Mouse (Mus musculus) liver, embryonic 13.5 days (tissue): Measurements from ENCODE around the gene Pdc. TPM values are rescaled to one million over a fixed set of nuclear protein-coding genes. Genes with fewer than 3 reads are reported as not detected.
"Not testable (repeated sequence)": the region's sequence is repeated elsewhere in the genome, so short reads cannot be mapped to it uniquely, and the experiment has no call there.

ENCODE experiments used
- ATAC-seq: fragments of 200-750 bp; cut with Nextera tagmentation; 2 replicates; pipeline ENCODE4 v1.8.0; 2017; ENCODE audit warnings: low read depth, mild to moderate bottlenecking, moderate number of reproducible peaks, moderate library complexity
- DNase-seq: peaks from one replicate; pipeline ENCODE4 v3.0.0; 2022
- H3K27ac ChIP-seq: fragments of 300-500 bp; sonication (generic); 2 replicates; pipeline ENCODE4 v1.5.1; 2015; ENCODE audit warnings: moderate library complexity, mild to moderate bottlenecking, inconsistent platforms
- H3K27me3 ChIP-seq: fragments of 300-500 bp; sonication (generic); 2 replicates; pipeline ENCODE4 v1.6.1; 2015; ENCODE audit warnings: mild to moderate bottlenecking, inconsistent platforms
- H3K36me3 ChIP-seq: fragments of 300-500 bp; sonication (generic); 2 replicates; pipeline ENCODE4 v1.6.1; 2015; ENCODE audit warnings: mild to moderate bottlenecking, inconsistent platforms
- H3K4me1 ChIP-seq: fragments of 300-500 bp; sonication (generic); replicated peaks from 2 replicates; pipeline ENCODE4 v1.6.1; 2015; ENCODE audit warnings: inconsistent platforms
- H3K4me2 ChIP-seq: fragments of 300-500 bp; sonication (generic); 2 replicates; pipeline ENCODE4 v1.6.1; 2015; ENCODE audit warnings: inconsistent platforms, mild to moderate bottlenecking, moderate library complexity
- H3K4me3 ChIP-seq: fragments of 300-500 bp; sonication (generic); replicated peaks from 2 replicates; pipeline ENCODE4 v1.5.1; 2015; ENCODE audit warnings: mild to moderate bottlenecking, inconsistent platforms
- H3K9ac ChIP-seq: fragments of 300-500 bp; sonication (generic); 2 replicates; pipeline ENCODE4 v1.6.1; 2015; ENCODE audit warnings: mild to moderate bottlenecking, inconsistent platforms
- H3K9me3 ChIP-seq: fragments of 300-500 bp; sonication (generic); replicated peaks from 2 replicates; pipeline ENCODE4 v1.6.1; 2016; ENCODE audit warnings: inconsistent platforms
- WGBS: fragments of 180-500 bp; shearing (Covaris S2); methylation state at CpG from one replicate; pipeline ENCODE4 v1.1.7; 2015; ENCODE audit not compliant: insufficient replicate concordance; 5-methylcytosine and 5-hydroxymethylcytosine counted together
- polyA plus RNA-seq: library from polyadenylated mRNA; unstranded; fragments of >200 nt; fragmentation: Nextera tagmentation; extraction: Ambion mirVana; gene quantifications from 2 replicates; pipeline ENCODE4 v1.2.1, GENCODE M21; 2015

Pdc gene
- polyA plus RNA-seq: not detected in 2 replicates

- DNase-seq (no peak), ATAC-seq (no peak)
- Histone ChIP-seq H3K4me2 (no peak within 1 kb of the TSS), H3K9ac (no peak within 1 kb of the TSS), H3K4me3 (no peak within 1 kb of the TSS), H3K4me1 (no peaks in the 10 kb centered on the region), H3K27me3 (no peaks in the 10 kb centered on the region), H3K27ac (no peak within 1 kb of the TSS), H3K9me3 (no peaks in the 10 kb centered on the region), H3K36me3 (no peaks in the 10 kb centered on the region)
- 61% methylated on average over 1 of the region's 1 CpGs for WGBS
Observed at GRCm38 (mm10) chr1:150319205-150319604, at the start of gene Pdc. TSS of gene Pdc (plus strand) at chr1:150319417.

GRCm38 (mm10) chr1:150294051-150294450 is 25.2 kb upstream of the Pdc start:
- not testable (repeated sequence) for H3K27me3 ChIP-seq, H3K27ac ChIP-seq, H3K9ac ChIP-seq, H3K4me2 ChIP-seq, H3K36me3 ChIP-seq, H3K4me1 ChIP-seq, H3K4me3 ChIP-seq, ATAC-seq, DNase-seq, H3K9me3 ChIP-seq
- 57% methylated on average over 3 of the region's 3 CpGs for WGBS

- WGBS: 49% methylated on average over 1 of the region's 1 CpGs
- no peaks in the 10 kb centered on the region for H3K4me1 ChIP-seq
- H3K27me3 ChIP-seq: no peaks in the 10 kb centered on the region
- DNase-seq: no peak
- no peak overlapping the region for H3K27ac ChIP-seq
- H3K4me3 ChIP-seq: no peak overlapping the region
- H3K36me3 ChIP-seq: no peaks in the 10 kb centered on the region
- H3K9ac ChIP-seq: no peak overlapping the region
- no peaks in the 10 kb centered on the region for H3K9me3 ChIP-seq
- ATAC-seq: no peak
- no peak overlapping the region for H3K4me2 ChIP-seq
Observed at GRCm38 (mm10) chr1:150307599-150307998, 11.6 kb upstream of the Pdc start.

- 34% methylated on average over 2 of the region's 2 CpGs for WGBS
- H3K9ac ChIP-seq: no peak overlapping the region
Observed at GRCm38 (mm10) chr1:150335111-150335510, 15.9 kb downstream of the Pdc start.

GRCm38 (mm10) chr1:150360864-150361263 is 41.6 kb downstream of the Pdc start:
- Histone ChIP-seq H3K4me1 (no peaks in the 10 kb centered on the region), H3K4me3 (no peak overlapping the region), H3K27ac (no peak overlapping the region), H3K4me2 (no peak overlapping the region), H3K9ac (no peak overlapping the region), H3K27me3 (no peaks in the 10 kb centered on the region), H3K9me3 (no peaks in the 10 kb centered on the region), H3K36me3 (peaks cover 28% of the 10 kb centered on the region)
- 76% methylated on average over 1 of the region's 1 CpGs for WGBS
- ATAC-seq (no peak), DNase-seq (no peak)

More at GRCm38 (mm10) chr1:150335111-150335510, 15.9 kb downstream of the Pdc start:
- H3K36me3 ChIP-seq: no peaks in the 10 kb centered on the region
- H3K27me3 ChIP-seq: no peaks in the 10 kb centered on the region
- H3K9me3 ChIP-seq: no peaks in the 10 kb centered on the region
- no peak for DNase-seq
- no peak overlapping the region for H3K4me3 ChIP-seq
- H3K4me1 ChIP-seq: no peaks in the 10 kb centered on the region
- H3K4me2 ChIP-seq: no peak overlapping the region
- ATAC-seq: no peak
- H3K27ac ChIP-seq: no peak overlapping the region

- no peak overlapping the region for H3K9ac ChIP-seq
- DNase-seq (no peak), ATAC-seq (no peak)
- H3K27me3 ChIP-seq: no peaks in the 10 kb centered on the region
- no peak overlapping the region for H3K27ac ChIP-seq
- H3K36me3 ChIP-seq: peaks cover 19% of the 10 kb centered on the region; the same call in 1 of the 2 replicates
- no peaks in the 10 kb centered on the region for H3K4me1 ChIP-seq
- no peak overlapping the region for H3K4me2 ChIP-seq
- H3K4me3 ChIP-seq: no peak overlapping the region
- no peaks in the 10 kb centered on the region for H3K9me3 ChIP-seq
- 61% methylated on average over 3 of the region's 3 CpGs for WGBS
Observed at GRCm38 (mm10) chr1:150372895-150373294, 53.7 kb downstream of the Pdc start.

GRCm38 (mm10) chr1:150374247-150374646 is 55.0 kb downstream of the Pdc start:
- H3K4me3 ChIP-seq: no peak overlapping the region
- no peak overlapping the region for H3K9ac ChIP-seq
- H3K4me1 ChIP-seq: no peaks in the 10 kb centered on the region
- no peak for DNase-seq
- 68% methylated on average over 2 of the region's 2 CpGs for WGBS
- peaks cover 16% of the 10 kb centered on the region; the same call in 1 of the 2 replicates for H3K36me3 ChIP-seq
- no peak overlapping the region for H3K27ac ChIP-seq
- ATAC-seq: no peak
- no peak overlapping the region for H3K4me2 ChIP-seq
- H3K27me3 ChIP-seq: no peaks in the 10 kb centered on the region
- H3K9me3 ChIP-seq: no peaks in the 10 kb centered on the region

Other genes with a start within 250 kb of the Pdc start
- gene Ptgs2, start 219.4 kb upstream of the Pdc start, polyA plus RNA-seq: 0.03 and 0.06 TPM in 2 replicates
- 103 and 114 TPM in 2 replicates for gene Tpr, start 73.4 kb downstream of the Pdc start, polyA plus RNA-seq
- 17.3 and 21.2 TPM in 2 replicates for gene Odr4, start 73.7 kb downstream of the Pdc start, polyA plus RNA-seq
- gene Prg4, start 146.7 kb downstream of the Pdc start, polyA plus RNA-seq: 0.19 and 0.40 TPM in 2 replicates